Mouse (Mus musculus) brain, embryonic 18.5 days (tissue): ENCODE measurements at regions not wholly inside any gene's neighbourhood (a gene's known extent, or its start where the extent isn't known, plus 50 kb on each side); places are given as distances from the start of the nearest gene placed in this dataset.
A peak's percentile ranks its signal among the peaks of the same experiment; 100 is the strongest.

Experiments used
- DNase-seq: peaks from one replicate; pipeline ENCODE4 v3.0.0-alpha.2; 2012; ENCODE audit warnings: low read depth, low spot score

- no peak for DNase-seq
Measured at GRCm38 (mm10) chr13:16100253-16100652, 88.6 kb downstream of the Inhba start.

GRCm38 (mm10) chr13:16114837-16115236, 103.2 kb downstream of the Inhba start:
- no peak for DNase-seq

GRCm38 (mm10) chr13:16146686-16147085, 135.0 kb downstream of the Inhba start:
- DNase-seq, result no peak

DNA sequence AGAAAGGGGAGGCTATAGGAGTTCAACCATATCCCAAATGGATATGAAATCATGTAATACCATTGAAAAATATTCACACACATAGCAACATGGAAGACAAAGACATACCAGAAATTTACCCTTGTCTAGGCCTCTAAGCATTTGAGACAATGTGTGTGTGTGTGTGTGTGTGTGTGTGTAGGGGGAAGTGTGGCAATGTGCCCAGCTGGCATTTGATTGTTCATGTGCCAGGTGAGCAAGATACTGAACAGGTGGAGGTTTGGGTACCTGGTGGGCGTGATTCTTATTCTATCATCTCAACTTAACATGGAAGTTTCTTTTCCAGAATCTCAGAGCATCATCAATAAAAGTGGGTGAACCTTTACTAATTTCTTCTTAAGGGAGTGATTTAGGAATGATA, 143.3 kb downstream of the Inhba start:
- no peak for DNase-seq

- DNase-seq, result no peak
Measured at GRCm38 (mm10) chr13:16165204-16165894, 153.7 kb downstream of the Inhba start.

DNA sequence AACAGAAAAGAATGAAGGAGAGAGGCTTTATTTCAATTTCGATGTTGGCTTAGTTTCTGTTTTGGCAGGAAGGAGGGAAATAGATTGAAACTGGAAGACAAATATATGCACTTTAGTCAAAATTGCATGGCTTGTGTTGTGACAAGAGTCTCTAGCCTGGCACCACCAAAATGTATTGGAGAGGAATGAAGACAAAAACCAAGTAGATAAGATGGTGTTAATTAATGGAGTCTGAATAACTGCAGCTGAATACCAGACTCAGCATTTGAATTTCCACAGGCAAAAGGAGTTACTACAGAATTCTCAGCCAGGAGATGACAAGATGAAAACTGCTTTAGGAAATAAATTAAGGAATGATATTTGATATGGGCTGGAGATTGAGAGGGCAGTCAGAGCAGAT, 185.0 kb downstream of the Inhba start:
- peak; percentile 12 for DNase-seq

DNA sequence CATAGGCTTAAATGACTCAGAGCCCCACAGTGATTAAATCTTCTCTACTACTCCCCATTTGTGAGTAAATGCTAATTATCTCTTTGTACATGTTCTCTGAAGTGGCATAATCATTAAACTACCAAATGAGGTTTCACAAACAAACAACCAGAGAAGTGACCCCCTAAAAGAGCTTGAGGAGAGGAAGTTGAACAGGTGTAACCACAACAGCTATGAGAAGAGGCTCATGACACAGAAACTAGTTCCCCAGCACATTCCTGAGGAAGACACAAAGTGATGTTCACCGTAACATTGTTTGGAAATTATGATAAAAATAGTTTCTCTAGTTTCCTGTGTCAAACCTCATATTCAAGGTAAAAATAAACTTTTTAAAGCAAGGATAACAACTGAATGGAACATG, 188.4 kb downstream of the Inhba start:
- DNase-seq, result no peak

- DNase-seq, result no peak
Measured at GRCm38 (mm10) chr13:16203147-16203546, 191.5 kb downstream of the Inhba start.

GRCm38 (mm10) chr13:16204097-16204496, 192.4 kb downstream of the Inhba start:
- no peak for DNase-seq

DNA sequence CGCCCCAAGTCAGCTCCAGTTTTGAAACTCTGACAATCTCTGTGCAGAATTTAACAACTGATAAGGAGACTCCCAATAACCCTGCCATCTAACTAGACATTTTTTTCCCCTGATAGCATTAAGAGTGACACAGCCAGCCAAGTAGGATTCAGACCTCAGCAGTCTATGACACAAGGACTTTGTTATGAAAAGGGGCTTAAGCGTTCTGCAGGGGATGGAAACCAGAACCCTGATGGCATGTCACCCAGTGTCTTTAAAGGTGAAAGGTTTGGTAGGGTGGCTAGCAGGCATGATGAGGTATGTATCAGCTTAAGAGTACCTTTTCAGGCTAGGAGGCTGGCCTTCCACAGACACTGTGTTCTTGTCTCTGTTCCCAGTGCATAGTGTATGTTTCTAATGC, 199.8 kb downstream of the Inhba start:
- DNase-seq, result no peak

DNA sequence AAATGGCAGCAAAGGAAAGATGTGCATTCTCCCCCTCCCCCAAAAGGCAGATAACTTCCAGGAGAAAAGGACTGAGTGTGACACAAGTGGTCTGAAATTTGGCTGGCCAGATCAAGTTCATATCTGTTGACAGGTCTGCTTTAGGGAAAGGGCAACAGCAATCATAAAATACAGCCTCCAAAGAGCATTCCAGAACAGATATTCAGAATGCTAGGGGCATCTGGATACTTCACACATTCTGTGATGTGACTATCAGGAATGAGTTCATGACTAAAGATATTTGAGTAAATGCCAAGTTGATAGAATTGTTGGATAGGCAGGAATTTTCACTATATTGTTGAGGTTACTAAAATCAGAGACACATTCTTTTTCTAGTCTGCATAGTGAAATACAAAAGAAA, 208.2 kb downstream of the Inhba start:
- DNase-seq, result no peak

GRCm38 (mm10) chr13:16222942-16223600, 211.4 kb downstream of the Inhba start:
- no peak for DNase-seq

DNA sequence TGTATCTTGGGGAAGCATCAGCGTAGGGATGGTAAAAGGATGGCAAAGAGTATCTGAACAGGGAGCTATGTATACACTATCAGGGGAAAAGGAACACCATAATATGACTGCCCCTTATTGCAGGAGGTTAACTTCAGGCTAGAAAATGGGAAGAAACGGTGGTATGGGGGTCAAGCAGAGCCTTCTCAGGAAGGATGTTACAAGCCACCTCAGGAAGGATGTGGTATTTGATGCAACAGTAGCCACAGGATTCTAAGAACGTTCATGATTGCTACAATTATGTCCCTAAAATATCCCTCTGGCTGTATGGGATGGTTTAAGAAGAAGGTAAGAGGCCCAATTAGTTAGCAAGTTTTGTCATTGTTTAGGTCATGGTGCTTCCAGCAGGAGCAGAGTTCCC, 249.5 kb downstream of the Inhba start:
- DNase-seq, result no peak

GRCm38 (mm10) chr13:16279974-16280373, 268.3 kb downstream of the Inhba start:
- DNase-seq, result no peak

GRCm38 (mm10) chr13:16280742-16281141, 269.1 kb downstream of the Inhba start:
- DNase-seq, result no peak

- DNase-seq, result no peak
Measured at GRCm38 (mm10) chr13:16281777-16282176, 270.1 kb downstream of the Inhba start.

GRCm38 (mm10) chr13:16282230-16282629, 270.6 kb downstream of the Inhba start:
- DNase-seq, result no peak

GRCm38 (mm10) chr13:16283336-16283735, 271.7 kb downstream of the Inhba start:
- DNase-seq, result no peak

DNA sequence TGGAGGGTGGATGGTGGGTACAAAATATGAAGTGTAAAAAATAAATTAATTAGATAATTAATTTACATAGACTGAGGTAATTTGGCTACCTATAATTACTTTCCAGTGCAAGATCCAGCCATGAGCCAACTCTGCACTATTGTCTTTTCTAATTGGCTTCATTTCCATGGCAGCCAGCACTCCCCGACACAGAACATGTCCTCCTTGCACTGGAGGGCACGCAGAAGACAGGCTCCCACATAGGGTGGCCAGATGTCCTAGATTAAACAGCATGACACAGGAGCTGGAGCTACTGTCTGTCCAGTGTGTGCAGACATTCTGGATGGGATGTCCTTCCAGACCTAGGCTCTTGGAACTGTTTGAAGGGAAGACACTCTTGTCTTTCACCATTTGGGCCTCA, 278.0 kb downstream of the Inhba start:
- no peak for DNase-seq

GRCm38 (mm10) chr13:16290784-16291183, 279.1 kb downstream of the Inhba start:
- DNase-seq, result peak; percentile 45

DNA sequence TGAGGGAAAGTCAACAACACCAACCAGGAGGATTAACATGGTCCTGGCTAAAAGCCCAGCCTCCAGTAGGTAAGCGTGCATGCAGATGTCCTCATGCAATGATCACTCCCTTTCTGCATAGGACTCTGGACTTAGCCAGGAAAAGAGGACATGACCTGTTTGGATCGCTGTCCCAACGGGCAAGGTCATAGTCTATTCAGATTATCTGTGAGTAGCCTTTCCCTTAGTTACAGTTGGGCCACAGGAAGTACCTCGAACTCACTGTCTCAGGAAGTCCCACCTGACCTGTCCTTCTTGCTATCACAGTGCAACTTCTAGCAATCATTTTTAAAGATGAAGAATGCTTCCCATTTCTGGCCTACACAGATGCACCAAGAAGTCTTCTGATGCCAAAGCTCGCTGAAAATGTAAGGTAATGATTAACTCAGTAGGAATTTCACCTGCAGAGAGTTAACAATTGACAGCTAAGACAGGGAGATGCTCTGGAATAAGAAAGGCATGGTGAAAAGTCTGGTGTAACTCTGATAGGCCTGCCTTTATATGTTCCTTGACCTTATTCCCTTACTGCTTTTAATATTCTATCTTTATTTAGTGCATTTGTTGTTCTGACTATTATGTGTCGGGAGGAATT, 280.1 kb downstream of the Inhba start:
- no peak for DNase-seq

- DNase-seq, result no peak
Measured at GRCm38 (mm10) chr13:16299756-16300155, 288.1 kb downstream of the Inhba start.

- DNase-seq, result no peak
Measured at GRCm38 (mm10) chr13:16314669-16315068, 303.0 kb downstream of the Inhba start.
